Mouse (Mus musculus) liver, adult 2 months (tissue): ENCODE measurements at regions not wholly inside any gene's neighbourhood (a gene's known extent, or its start where the extent isn't known, plus 50 kb on each side); places are given as distances from the start of the nearest gene placed in this dataset.
"Not testable (repeated sequence)": the region's sequence is repeated elsewhere in the genome, so short reads cannot be mapped to it uniquely, and the experiment has no call there.

ENCODE experiments used
- CTCF ChIP-seq: fragments of 200-500 bp; IDR thresholded peaks from 2 replicates; pipeline ENCODE4 v1.5.1; 2011; ENCODE audit warnings: low read depth, low read length, control low read depth
- POLR2A ChIP-seq: fragments of 200-500 bp; IDR thresholded peaks from 2 replicates; pipeline ENCODE4 v1.6.1; 2011; ENCODE audit warnings: low read length, control low read depth; ENCODE audit not compliant: insufficient read depth; ENCODE audit errors: extremely low read depth

- TF ChIP-seq CTCF, POLR2A: not testable (repeated sequence)
Measured at GRCm38 (mm10) chr13:11030874-11031273, 670.2 kb upstream of the Chrm3 start.
